Mouse (Mus musculus) neural tube, embryonic 11.5 days (tissue): ENCODE measurements around the gene Srarp. TPM values are rescaled to one million over a fixed set of nuclear protein-coding genes. Genes with fewer than 3 reads are reported as not detected.

ENCODE experiments used
- ATAC-seq: fragments of 200-750 bp; cut with Nextera tagmentation; 2 replicates; pipeline ENCODE4 v1.8.0; 2017; ENCODE audit warnings: moderate number of reproducible peaks, mild to moderate bottlenecking, moderate TSS enrichment, moderate library complexity; ENCODE audit not compliant: insufficient read depth, low FRiP score, low TSS enrichment
- DNase-seq: peaks from one replicate; pipeline ENCODE4 v3.0.0-alpha.2; 2015; ENCODE audit warnings: low spot score
- H3K27ac ChIP-seq: fragments of 300-500 bp; sonication (generic); 2 replicates; pipeline ENCODE4 v1.5.1; 2014; ENCODE audit warnings: low read depth, mild to moderate bottlenecking, low read length
- H3K27me3 ChIP-seq: fragments of 300-500 bp; sonication (generic); 2 replicates; pipeline ENCODE4 v1.6.1; 2014; ENCODE audit warnings: mild to moderate bottlenecking, low read length, mixed read lengths; ENCODE audit not compliant: control insufficient read depth, insufficient read depth
- H3K36me3 ChIP-seq: fragments of 300-500 bp; sonication (generic); 2 replicates; pipeline ENCODE4 v1.6.1; 2014; ENCODE audit warnings: mild to moderate bottlenecking, low read length, moderate library complexity, mixed read lengths; ENCODE audit not compliant: control insufficient read depth, insufficient read depth
- H3K4me1 ChIP-seq: fragments of 300-500 bp; sonication (generic); 2 replicates; pipeline ENCODE4 v1.6.1; 2014; ENCODE audit warnings: low read length, mixed read lengths; ENCODE audit not compliant: control insufficient read depth, insufficient read depth
- H3K4me2 ChIP-seq: fragments of 300-500 bp; sonication (generic); 2 replicates; pipeline ENCODE4 v1.6.1; 2014; ENCODE audit warnings: low read depth, mild to moderate bottlenecking, moderate library complexity
- H3K4me3 ChIP-seq: fragments of 300-500 bp; sonication (generic); 2 replicates; pipeline ENCODE4 v1.5.1; 2014; ENCODE audit warnings: low read depth, low read length
- H3K9ac ChIP-seq: fragments of 300-500 bp; sonication (generic); 2 replicates; pipeline ENCODE4 v1.6.1; 2014; ENCODE audit warnings: mild to moderate bottlenecking, low read length
- H3K9me3 ChIP-seq: fragments of 300-500 bp; sonication (generic); 2 replicates; pipeline ENCODE4 v1.6.1; 2016; ENCODE audit warnings: low read length; ENCODE audit not compliant: control insufficient read depth
- WGBS: fragments of 180-500 bp; shearing (Covaris S2); extraction: QIAGEN DNeasy Blood & Tissue Kit; methylation state at CpG from one replicate; pipeline ENCODE4 v1.1.7; 2014; 5-methylcytosine and 5-hydroxymethylcytosine counted together
- polyA plus RNA-seq: library from polyadenylated mRNA; unstranded; fragments of >200 nt; fragmentation: Nextera tagmentation; extraction: Ambion mirVana; gene quantifications from 2 replicates; pipeline ENCODE4 v1.2.1, GENCODE M21; 2014

Gene Srarp
- polyA plus RNA-seq, 1 experiment from 2014 or later: not detected

DNA sequence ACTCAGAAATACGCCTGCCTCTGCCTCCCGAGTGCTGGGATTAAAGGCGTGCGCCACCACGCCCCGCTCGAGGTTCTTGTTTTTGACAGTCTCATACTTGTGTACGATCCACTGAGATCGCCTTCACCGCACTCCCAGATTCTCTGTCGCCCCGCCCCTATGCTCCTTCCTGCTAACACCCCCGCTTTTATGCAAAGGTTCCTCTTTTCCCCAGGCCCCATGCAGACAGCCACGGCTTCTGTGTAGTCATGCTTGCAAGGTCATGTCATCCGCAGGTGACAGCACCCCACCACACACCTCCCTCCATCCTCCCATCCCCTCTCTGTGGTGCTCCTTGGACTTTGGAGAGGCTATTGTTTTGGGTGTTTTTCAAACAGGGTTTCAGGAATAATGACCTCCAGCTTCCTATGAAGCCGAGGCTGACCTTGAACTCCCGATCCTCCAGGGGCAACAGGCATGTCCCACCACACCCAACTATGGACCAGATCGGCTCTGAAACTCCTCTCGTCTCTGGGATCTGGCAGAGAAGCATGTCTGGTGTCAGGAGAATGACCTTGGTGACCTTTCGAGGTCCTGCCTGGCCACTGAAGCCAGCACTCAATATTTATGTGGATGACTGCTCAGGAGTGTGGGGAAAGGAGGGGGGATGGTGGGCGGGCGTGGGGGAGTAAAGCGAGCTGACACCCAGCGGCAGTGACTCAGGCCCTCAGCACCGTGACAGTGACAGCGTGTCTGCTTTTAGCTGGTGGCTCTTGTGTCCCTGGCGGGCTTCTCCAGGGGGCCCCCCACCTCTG lies 16.3 kb downstream of the Srarp start:
- ATAC-seq (no peak), DNase-seq (no peak)
- H3K4me3 ChIP-seq: no peak overlapping the region
- H3K9ac ChIP-seq: no peak overlapping the region
- 68% methylated on average over 27 of the region's 27 CpGs for WGBS
- no peaks in the 10 kb centered on the region for H3K4me1 ChIP-seq
- H3K27ac ChIP-seq: no peak overlapping the region
- no peaks in the 10 kb centered on the region; the same call in 1 of the 2 replicates for H3K27me3 ChIP-seq
- H3K9me3 ChIP-seq: no peaks in the 10 kb centered on the region
- no peaks in the 10 kb centered on the region for H3K36me3 ChIP-seq
- no peak overlapping the region for H3K4me2 ChIP-seq

DNA sequence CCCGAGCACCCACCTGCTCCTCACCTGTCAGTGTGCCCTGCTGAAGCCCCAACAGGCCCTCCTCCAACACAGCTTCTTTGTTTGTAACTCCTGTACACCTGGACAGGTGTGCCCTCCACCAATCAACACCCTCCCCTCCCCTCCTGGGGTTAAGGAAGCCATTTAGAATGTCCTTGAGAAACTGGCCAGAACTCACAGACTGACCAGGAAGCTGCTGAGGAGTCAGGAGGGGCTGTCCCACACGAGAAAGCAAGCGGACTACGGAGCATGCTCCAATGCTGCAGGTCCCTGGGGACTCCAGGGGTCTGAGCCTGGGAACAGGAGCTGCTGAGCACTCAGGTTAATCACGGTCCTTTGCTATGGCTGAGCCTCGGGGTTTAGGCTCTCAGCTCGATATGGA lies 20.0 kb downstream of the Srarp start, which contains the start of gene Clcnkb:
TSS of gene Clcnkb (minus strand) at position 91 of the 400 bp plus-strand sequence.
- Histone ChIP-seq H3K36me3 (no peaks in the 10 kb centered on the region), H3K27ac (no peak within 1 kb of the TSS), H3K9ac (no peak within 1 kb of the TSS), H3K27me3 (no peaks in the 10 kb centered on the region), H3K4me2 (no peak within 1 kb of the TSS), H3K9me3 (no peaks in the 10 kb centered on the region), H3K4me3 (no peak within 1 kb of the TSS), H3K4me1 (no peaks in the 10 kb centered on the region)
- 69% methylated on average over 7 of the region's 7 CpGs for WGBS
- ATAC-seq (no peak), DNase-seq (no peak)

DNA sequence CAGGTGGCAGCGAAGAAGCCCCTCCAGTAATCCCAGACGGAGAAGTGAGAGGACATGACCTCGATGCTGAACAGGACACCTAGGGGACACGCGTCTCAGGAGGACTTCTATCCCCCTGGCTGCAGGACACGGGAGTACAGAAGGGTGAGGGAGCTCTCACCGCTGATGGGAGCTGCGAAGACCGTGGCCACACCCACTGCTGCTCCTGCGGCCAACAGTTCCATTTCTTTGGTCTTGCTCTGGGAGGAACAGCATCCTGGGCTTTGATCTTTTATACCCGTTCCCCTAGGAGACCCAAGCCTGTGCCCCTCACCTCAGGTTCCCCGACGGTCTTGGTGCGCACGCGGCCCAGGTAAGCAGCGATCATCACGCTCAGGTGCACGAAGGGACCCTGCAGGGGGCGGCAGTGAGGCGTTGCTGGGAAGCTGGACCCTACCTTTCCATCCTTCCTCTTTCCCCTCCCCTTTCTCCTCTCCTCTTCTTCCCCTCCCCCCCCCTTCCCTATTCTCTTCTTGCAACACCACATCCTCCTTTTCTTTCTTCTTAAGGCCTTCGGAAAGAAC lies 24.4 kb downstream of the Srarp start:
- ATAC-seq (no peak), DNase-seq (no peak)
- H3K9ac ChIP-seq: no peak overlapping the region
- no peak overlapping the region for H3K27ac ChIP-seq
- WGBS: 21% methylated on average over 22 of the region's 22 CpGs
- H3K9me3 ChIP-seq: no peaks in the 10 kb centered on the region
- no peaks in the 10 kb centered on the region for H3K36me3 ChIP-seq
- no peaks in the 10 kb centered on the region for H3K27me3 ChIP-seq
- H3K4me1 ChIP-seq: no peaks in the 10 kb centered on the region
- H3K4me3 ChIP-seq: no peak overlapping the region
- no peak overlapping the region for H3K4me2 ChIP-seq

DNA sequence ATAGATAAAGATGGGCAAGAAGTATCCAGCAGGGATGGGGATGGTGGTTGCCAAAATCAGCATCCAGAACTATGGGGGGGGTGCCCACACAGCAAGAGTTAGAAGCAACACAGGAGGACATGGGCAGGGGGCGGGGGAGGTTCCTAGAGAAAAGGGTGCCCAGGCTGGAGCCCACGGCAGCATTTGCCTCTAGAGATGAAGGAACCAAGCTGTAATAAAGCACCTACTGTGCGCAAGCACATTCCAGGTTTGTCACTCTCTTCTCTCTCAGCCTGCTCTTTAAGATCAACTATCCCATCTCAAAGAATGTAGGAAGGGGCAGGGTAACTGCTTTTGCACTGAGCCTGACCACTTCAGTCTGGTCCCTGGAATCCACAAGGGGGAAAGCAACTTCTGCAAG lies 27.3 kb downstream of the Srarp start:
- Histone ChIP-seq H3K4me1 (no peaks in the 10 kb centered on the region), H3K4me2 (no peak overlapping the region), H3K36me3 (no peaks in the 10 kb centered on the region), H3K9me3 (no peaks in the 10 kb centered on the region), H3K27me3 (peaks cover 5% of the 10 kb centered on the region; the same call in 1 of the 2 replicates), H3K27ac (no peak overlapping the region), H3K4me3 (no peak overlapping the region), H3K9ac (no peak overlapping the region)
- no peak for DNase-seq
- no peak for ATAC-seq
- 88% methylated on average over 3 of the region's 3 CpGs for WGBS

DNA sequence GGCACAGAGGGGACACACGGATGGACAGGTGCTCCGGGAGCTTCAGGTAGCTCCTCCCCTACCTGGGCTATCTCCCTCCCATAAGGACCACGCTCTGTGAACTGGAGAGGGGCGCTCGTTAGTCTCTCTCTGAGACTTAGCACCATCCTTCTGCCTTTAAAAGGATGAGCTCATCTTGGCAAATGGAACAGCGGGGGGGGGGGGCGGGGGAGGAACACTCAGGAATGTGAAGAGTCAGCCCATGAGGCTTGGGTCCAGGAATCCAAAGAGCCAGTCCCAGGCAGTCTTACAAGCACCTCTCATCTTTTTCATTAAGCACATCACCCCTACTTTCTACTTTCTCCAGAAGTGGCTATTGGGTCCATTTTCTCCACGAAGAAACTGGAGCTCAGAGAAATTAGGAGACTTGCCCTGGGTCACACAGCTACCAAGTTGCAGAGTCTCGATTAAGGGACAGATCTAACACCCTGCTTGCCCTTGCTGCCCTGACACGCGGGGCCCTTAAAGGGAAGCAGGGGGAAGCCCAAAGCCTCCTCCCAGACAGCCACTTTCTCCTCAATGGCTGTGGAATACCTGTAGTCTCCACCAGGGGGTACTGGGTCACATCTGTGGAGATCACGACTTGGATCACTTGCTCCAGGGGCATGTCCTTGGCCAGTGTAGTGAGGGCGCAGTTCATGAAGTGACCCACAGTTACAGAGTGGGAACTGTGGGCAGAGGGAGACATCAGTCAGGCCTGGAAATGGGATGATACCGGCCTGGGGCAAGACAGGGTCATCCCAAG lies 29.2 kb downstream of the Srarp start:
- H3K27ac ChIP-seq: no peak overlapping the region
- no peak overlapping the region for H3K4me3 ChIP-seq
- H3K4me1 ChIP-seq: no peaks in the 10 kb centered on the region
- peaks cover 5% of the 10 kb centered on the region; the same call in 1 of the 2 replicates for H3K27me3 ChIP-seq
- H3K4me2 ChIP-seq: no peak overlapping the region
- no peak for DNase-seq
- WGBS: 48% methylated on average over 12 of the region's 14 CpGs
- H3K36me3 ChIP-seq: no peaks in the 10 kb centered on the region
- no peaks in the 10 kb centered on the region for H3K9me3 ChIP-seq
- no peak overlapping the region for H3K9ac ChIP-seq
- no peak for ATAC-seq

DNA sequence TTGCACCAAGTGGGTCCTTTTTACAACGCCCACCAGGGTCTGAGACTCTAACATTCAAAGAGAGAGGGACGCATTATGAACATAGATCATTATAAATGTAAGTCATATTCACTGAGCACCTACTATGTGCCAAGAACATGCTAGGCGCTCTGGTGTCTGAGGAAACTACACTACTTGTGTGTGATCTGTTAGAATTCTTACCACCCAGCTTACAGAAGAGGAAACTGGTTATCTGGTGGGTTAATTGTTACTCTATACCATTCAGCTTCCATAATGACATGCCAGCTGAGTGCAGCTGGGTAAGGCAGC lies 30.6 kb downstream of the Srarp start:
- ATAC-seq: no peak
- no peak for DNase-seq
- no peak overlapping the region for H3K27ac ChIP-seq
- no peaks in the 10 kb centered on the region for H3K4me1 ChIP-seq
- H3K4me2 ChIP-seq: no peak overlapping the region
- no peaks in the 10 kb centered on the region for H3K36me3 ChIP-seq
- H3K9ac ChIP-seq: no peak overlapping the region
- no peak overlapping the region for H3K4me3 ChIP-seq
- no peaks in the 10 kb centered on the region for H3K9me3 ChIP-seq
- H3K27me3 ChIP-seq: peaks cover 5% of the 10 kb centered on the region; the same call in 1 of the 2 replicates
- WGBS: 80% methylated on average over 3 of the region's 3 CpGs

DNA sequence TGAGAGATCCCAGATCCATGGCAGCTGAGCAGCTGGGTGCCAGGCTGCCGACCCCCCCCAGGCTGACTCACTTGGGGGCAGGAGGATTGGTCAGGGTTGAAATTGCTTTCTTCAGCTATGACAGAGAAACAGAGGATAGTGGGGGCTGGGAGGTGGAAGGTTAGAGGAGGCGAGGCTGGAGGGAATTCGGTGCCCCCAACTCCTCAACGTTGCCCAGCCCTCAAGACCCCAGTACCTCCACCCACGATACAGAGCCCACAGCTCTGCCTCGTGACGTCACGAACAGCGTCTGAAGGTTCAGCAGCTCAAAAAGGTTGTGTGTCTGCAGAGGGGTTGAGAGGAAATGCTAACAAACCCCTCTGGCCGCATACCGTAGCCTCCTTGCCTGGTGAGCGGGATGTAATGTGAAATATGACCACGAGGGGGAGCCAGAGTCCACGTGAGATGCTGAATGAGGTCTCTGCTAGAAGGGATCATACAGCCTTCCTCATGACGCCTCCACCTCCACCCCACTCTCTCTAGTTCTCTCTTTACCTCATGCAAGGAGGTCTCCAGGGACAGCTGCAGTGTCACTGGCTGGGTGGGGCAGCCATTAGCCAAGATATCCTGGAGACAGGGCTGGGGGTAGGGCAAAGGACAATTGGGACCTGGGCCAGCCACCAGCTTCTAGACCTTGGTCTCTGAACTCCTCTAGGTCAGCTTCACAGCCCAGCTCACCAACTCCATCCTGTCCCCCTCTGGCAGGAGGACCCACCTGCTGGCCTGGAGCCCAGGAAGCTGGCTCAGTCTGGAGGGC lies 31.2 kb downstream of the Srarp start:
- Histone ChIP-seq H3K4me2 (0 out of 2 replicates have a peak overlapping the region, but pooled peaks have one; percentile 3), H3K27me3 (peaks cover 5% of the 10 kb centered on the region; the same call in 1 of the 2 replicates), H3K27ac (no peak overlapping the region), H3K9ac (no peak overlapping the region), H3K9me3 (no peaks in the 10 kb centered on the region), H3K4me1 (no peaks in the 10 kb centered on the region), H3K4me3 (no peak overlapping the region), H3K36me3 (no peaks in the 10 kb centered on the region)
- DNase-seq (peak; percentile 89), ATAC-seq (peak; percentile 61)
- WGBS: 15% methylated on average over 15 of the region's 15 CpGs

DNA sequence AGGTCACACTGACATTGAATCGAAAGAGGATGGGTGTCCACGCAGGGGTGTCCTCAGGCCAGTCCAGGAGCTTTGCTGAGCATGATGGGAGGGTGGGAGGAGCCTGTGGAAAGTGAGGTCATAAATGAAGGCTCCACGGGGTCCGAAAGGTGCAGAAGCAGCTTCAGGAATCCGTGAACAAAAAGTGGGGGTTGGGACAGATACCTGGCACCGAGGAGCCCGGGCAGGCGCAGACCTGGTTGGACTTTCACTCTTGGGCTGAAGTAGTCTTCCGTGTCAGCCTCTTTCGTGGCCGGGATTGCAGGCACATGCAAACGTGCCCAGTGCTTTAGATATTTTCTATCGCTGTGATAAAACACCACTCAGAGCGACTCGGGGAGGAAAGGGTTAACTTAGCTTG lies 35.7 kb downstream of the Srarp start:
- H3K36me3 ChIP-seq: no peaks in the 10 kb centered on the region
- no peaks in the 10 kb centered on the region for H3K9me3 ChIP-seq
- H3K4me1 ChIP-seq: no peaks in the 10 kb centered on the region
- H3K9ac ChIP-seq: no peak overlapping the region
- ATAC-seq (no peak), DNase-seq (no peak)
- H3K27ac ChIP-seq: no peak overlapping the region
- H3K4me3 ChIP-seq: no peak overlapping the region
- H3K4me2 ChIP-seq: no peak overlapping the region
- 87% methylated on average over 15 of the region's 15 CpGs for WGBS
- peaks cover 5% of the 10 kb centered on the region; the same call in 1 of the 2 replicates for H3K27me3 ChIP-seq
